Mouse (Mus musculus): ENCODE measurements at regions not wholly inside any gene's neighbourhood (a gene's known extent, or its start where the extent isn't known, plus 50 kb on each side); places are given as distances from the start of the nearest gene placed in this dataset.

DNA sequence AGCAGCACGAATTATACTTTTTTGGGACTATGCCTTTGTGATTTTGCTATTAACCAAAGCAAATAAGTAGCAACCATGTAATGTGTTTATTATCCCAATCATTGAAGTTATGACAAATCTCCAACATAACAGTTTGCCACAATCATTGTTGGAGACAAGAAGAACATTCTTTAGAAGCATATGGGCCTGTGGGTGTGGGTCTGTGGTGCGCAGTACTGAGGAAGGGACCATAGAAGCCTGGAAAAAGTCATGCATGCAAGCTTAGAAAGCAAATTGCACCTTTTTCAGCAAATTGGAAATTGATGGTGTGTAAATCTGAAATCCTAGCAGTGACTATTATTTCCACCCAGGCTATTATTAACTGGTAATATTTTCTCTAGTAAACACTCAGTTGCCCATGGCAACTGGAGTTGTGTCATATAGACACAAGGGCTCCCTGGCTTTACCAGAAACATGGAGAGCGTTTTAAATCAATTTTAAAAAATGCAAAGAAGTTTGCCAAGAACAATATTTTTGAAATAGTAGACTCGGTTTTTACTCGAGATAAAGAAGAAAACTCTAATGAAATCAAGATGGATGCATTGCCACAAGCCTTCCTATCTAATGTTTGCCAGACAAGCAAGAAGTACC lies 325.4 kb upstream of the N6amt1 start:
- TF ChIP-seq GATA1 (IDR thresholded peaks at IDR 0.05; ENCODE audit: borderline replicate concordance, low read length) (no peak), FLI1 (IDR thresholded peaks at IDR 0.05; ENCODE audit: low read length) (no peak)
